Mouse (Mus musculus) mouse trophoblast stem cell (cell line): ENCODE measurements around the gene Crat.

Source experiments
- in situ Hi-C, 2 experiments: fragments of 300-500 bp; cut with MseI, MboI; formaldehyde crosslinking; loops; 2 replicates in 1 of 2; 3 replicates in 1 of 2; pipeline ENCODE4 v1.15.1; 2025

The Crat gene

DNA sequence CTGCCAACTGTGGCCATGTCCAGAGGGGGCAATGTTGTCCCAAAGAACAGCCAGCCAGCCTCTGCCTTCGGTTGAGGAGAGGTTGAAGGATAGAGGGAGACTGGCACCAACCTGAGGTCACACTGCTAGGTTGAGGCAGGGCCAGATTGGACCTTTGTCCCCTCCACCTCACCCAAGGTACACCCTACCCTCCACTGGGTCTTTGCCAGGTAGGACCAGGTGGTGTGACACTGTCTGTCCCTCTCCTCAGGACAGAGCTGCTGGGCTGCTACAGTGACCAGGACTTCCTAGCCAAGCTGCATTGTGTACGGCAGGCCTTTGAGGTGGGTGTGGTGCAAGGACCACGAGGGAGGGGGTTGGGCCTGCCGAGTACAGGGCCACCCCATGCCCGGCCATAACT lies 37.9 kb downstream of the Crat start:
- in situ Hi-C loops: no loop called here

DNA sequence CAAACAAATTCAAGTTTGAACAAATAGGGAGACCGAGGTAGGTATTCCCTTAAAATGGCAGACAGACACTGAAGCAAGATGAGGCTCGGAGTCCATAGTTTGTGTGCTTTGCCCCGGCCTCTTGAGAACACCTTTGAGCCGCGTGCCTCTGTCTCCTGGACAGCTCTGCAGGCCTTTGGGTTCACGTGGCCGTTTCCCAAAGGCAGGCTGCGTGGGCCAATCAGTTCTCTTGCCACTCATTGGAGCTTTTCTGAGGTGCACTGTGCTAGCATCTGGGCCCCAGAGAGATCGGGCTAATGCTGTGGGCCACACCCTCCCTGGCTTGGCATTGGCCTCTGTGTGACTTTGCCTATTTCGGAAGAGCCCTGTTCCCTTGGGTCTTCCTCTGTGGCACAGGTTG lies 39.7 kb downstream of the Crat start:
- in situ Hi-C loops: no loop called here

DNA sequence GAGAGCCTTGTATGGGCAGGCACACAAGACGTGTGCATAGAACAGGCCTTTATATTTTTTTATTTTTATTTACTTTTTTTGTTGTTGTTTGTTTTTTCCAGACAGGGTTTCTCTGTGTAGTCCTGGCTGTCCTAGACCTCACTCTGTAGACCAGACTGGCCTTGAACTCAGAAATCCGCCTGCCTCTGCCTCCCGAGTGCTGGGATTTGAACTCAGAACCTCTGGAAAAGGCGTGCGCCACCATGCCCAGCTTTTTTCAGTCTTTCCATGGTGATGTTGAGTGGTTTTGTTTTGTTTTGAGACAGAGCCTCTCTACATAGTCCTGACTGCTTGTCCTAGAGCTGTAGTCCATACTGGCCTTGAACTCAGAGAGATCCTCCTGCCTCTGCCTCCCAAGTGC lies 42.9 kb downstream of the Crat start:
- in situ Hi-C loops: no loop called here

DNA sequence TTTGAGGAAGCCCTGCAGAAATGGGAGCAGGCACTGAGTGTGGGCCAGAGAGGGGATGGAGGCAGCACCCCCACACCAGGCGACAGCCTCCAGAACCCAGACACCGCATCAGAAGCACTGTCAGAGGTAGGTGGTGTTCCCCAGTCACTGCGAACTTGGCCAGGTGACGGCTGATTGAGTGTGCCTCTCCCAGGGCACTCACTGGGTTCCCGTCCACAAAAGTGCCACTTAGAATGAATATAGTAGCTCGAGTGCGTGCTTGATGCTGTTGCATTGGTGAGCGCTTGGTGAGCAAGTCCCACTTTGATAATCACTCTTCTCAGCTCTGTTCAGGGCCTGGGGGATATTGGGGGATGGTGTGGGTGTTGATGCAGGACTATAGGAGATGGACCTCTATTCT lies 44.1 kb downstream of the Crat start:
- in situ Hi-C loops: no loop called here

DNA sequence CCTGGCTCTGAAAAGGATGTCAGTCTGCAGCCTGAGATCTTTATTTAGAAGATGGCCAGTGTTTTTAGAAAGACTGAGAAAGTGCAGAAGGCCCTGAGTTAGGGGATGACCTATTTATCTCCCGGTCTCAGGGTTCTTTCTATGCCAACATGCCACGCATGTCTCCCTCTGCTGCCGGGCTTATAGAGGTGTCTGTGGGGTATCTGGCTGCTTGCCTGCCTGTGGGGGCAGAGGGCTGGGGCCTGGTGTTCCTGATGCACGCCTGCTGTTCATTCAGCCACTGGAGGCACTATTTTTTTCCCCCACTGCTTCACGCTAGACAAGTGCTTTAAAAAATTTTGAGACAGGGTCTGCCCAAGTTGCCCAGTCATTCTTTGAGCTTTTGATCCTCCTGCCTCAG lies 49.4 kb downstream of the Crat start:
- in situ Hi-C loops: no loop called here

DNA sequence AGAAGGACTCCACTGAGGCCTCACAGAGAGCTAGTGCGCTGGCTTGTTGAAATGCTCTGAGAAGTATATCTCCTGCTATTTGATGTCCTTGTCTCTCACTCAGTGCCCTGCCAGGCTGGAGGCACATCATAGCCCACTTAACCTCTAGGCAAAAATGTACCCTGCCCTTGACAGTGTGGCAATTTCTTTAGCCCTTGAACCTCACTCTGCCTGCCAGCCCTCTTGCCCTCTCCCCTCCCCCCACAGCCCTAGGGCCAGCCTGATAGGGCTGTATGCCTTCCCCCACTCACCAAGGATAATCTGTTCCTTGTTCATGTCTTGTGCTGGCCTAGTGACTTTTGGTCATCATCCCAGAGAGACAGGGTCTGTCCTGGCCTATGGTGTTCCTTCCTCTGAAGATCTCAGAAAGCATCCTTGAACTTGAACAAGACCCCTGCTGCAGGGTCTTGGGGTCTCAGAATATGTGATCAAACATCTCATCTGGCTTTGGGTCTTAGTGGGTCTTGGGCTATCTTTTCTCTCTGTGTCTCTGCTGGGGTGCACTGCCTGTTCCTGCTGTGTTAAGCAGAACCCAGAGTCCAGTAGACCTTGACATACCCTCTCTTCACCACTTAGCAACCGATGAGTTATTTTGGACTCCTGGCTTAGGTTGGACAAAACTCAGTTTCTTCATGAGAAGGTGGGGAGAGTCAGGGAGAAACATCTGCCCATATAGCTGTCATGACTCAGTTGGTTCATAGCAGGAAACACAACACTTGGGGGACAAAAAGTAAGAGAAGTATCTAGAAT lies 50.1 kb downstream of the Crat start:
- in situ Hi-C loops: no loop called here

DNA sequence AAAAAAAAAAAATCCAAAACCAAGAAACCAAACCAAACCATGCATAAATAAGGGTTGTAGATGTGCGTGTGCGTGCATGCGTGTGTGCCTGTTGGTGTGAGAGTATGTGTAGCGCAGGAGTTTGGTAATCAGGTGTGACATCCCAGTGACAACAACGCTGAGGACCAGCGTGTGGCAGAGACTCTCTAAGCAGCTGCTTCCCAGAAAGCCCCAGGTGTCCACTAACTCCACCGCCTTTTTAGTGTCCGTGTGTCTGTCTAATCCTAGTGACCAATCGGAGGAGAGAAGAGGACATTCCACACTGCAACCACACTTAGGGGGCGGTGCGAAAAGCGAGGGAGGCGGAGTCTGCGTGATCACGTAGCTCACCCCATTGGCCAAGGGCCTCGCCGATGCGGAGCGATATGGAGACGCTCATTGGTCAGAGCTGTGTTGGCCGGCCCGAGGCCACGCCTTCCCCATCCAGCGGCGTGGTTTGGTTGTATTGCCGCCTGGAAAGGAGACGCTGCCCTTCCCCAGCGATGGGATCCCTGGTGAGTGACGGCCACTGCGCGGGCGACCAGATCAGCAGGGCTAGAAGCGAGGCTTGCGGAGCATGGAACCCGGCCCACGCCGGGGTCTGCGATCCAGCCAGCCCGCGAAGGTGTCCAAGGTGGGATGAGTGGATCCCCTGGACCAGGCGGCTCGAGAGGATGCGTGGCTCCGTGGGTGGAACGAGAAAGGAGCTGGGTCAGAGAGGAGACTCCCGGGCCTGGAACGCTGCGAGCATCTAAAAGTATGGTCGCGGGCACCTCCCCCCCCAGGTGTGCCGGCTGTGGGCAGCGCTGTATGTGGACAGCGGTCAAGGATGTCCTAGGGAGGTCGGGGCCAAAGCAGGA lies 51.6 kb downstream of the Crat start, which contains the start of gene Miga2:
Miga2 (plus strand) TSS at position 461 of the 878 bp plus-strand sequence.
- in situ Hi-C loops: no loop called here

DNA sequence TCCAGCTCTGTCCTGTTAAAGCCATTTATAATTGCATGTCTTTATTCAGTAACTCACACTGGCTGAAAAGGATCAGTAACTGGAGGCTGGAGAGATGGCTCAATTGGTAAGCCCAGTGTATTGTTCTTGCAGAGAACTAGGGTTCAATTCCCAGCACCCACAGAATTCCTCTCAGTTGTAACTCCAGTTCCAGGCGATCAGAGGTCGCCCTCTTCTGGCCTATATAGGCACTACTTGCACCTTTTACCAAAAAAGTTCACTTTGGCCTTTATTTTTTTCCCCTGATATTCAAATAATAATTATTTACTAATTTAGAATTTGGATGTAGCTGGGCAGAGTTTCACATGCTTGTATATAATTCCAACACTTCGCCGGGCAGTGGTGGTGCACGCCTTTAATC lies 52.7 kb downstream of the Crat start:
- in situ Hi-C loops: no loop called here

DNA sequence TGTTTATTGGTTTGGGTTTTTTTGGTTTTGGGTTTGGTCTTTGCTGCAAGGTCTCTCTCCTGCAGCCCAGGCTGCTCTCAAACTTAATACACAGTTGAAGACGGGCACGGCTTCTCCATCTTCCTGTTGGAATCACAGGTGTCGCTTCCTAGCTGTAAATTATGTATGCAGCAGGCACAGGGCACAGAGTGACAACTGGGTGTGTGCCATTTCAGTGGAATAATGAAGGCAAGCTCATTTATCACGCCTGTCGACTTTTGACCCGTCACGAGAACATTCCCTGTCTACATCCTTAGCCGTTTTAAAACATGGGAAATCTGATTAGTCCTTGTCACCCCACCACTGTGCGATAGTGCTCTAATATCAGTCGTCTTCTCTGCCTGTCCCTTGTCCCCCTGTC lies 55.0 kb downstream of the Crat start:
- in situ Hi-C loops: no loop called here

DNA sequence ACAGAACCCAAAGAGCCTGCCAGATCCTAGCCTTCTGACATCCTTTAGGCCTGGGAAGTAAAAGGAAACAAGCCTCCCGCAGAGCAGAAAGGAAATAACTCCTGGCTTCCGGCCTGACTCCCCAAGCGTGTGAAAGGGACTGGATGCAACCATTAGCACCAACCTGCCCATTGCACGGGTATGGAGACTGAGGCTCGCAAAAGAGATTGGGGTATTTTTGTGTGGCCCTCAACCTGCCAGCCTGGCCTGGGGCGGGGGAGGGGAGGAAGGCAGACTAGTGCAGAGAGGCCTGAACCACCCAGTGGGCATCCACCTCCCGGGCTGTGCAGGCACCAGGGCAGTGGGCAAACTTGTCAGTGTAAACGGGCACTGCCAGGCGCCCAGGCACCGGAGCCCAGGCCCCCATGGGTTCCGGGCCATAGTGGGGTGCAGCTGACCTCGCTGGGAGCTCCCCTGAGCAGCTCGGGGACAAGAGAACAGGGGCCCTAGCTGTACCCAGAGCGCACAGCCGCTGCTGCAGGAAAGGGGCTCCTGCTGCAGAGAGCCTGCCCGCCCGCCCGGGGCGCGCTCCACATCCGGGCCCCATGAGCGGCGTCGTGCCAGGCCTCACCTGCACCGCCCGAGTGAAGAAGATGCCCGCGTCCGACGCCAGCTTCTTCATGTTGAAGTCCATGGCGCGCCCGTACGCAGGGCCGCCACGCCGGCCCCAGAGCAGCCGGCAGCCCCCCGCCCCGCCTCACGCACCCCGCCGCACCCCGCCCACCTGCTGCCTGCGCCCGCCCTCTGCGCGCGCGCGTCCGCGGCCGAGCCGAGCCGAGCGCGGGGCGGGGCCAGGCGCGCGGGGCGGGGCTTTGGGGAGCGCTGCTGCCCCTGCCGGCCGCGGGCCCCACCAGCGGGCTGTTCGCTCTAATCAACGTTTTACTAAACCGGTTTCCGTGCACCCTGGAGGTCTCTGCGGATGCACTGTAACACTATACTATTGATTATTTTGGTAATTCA lies 56.8 kb downstream of the Crat start, which contains the start of gene Sh3glb2:
Sh3glb2 (minus strand) TSS at position 805 of the 999 bp plus-strand sequence.
- in situ Hi-C loops: no loop called here

DNA sequence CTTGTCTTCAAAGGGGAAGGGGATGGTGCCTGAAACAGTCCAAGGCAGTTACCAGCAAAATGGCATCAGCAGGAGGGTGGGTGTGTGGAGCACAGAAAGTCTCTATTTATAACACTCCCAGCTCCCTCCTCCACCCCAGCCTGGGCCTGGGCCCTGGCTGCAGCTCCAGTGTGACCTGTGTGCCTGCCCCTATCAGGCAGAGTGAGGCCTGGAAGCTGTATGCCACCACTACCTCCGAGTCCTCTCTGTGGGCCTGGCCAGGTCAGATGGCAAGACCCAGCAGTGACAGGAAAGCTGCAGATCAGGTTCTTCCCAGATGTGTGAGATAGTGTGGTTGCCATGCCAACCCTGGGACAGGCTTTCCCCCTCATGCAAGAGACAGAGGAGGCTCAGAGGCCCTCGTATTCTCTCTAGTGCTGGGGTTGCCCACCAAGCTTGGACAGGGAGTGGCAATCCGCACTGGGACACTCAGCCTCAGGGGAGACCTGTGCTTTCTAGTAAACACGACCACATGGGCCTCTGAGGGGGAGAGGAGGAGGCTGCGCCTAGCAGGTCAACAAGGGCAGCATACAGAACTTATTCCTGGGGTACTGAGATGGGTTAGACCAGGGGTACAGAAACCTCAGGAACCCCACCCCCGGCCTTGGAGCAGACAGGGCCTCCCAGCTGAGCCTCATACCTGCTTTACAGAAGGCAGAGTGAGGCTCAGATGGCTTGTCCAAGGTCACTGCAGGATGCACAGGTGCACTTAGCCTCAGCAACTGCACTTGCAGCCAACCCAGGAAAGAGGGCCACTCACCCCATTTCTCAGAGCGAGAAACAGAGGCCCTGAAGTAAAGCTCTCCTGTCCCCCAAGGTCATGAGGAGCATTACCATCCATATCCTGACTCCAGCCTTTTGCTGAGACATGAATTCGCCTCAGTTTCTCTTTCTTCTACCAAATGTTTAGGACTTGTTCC lies 57.8 kb downstream of the Crat start:
- in situ Hi-C loops: no loop called here

DNA sequence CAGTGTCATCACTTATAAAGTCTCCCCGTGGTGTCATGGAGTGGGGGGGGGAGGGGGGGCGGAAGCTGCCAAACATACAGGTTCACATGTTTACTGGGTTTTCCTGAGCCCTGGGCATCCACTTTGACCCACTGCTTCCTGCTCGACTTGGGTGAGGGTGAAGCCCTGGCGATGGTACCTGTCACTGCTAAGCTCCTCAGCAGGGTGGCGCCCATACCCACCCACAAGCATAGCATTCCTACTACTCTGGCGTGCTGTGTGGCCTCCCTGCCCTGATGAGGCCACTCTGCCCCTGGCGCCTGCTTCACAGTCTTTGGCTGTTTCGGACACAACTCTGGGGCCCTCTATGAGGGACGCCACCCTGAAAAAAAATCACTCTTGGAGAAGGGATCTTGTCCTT lies 58.7 kb downstream of the Crat start:
- in situ Hi-C loops: no loop called here

DNA sequence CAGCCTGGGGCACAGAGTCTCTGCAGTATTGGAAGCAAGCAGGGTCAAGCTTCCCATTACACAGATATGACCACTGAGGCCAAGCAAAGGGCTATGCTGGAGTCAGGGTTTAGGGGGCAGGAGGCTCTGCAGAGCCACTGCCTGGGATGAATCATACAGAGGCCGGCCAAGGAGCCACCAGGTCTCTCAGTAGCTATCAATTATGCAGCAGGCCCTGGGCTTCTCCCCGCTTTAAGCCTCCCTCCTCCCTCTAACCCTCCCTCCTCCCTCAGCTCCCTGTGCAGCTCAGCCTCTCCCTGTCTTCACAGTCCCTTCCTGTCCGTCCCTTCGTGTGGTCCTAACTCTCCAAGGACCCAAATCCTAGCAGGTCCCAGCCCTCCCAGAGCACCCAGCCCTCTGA lies 59.3 kb downstream of the Crat start:
- in situ Hi-C loops: no loop called here

DNA sequence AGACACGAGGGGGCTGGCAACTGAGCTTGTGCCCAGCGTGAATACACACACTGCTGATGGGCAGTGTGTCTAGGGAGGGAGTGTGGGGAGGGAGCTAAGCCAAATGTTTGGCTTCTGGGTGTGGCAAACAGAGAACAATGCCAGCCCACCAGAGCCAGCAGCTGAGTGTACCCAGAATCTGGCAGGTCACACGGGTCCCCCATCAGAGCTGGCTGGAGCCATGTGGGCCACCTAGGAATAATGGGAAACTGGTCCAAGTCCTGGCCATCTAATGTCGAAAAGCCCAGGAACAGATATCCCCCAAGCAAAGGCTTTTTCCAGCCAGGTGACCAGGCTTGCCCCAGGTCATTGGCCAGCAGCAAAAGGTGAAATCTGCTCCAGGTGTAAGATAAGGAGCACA lies 59.8 kb downstream of the Crat start:
- in situ Hi-C loops: no loop called here

DNA sequence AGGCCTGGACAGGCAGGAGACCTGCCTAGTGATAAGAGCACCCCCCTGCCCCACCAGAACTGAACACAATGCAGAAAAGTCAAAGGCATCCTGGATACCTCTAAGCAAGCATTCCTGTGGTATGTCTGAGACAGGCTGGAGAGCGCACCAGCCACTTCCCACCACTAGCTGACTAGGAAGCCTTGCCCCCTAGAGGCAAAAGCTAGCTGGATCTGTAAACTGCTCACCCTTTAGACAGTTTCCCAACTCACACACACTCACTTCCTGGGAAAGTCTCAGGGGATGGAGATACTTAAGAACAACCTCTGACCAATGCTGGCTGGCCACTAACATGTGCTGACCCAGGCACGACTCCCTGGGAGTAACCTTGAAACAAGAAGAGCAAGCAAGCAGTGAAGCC lies 64.5 kb downstream of the Crat start:
- in situ Hi-C loops: no loop called here
